Mouse (Mus musculus) bone marrow, adult 2 months (tissue): ENCODE data around the gene Opalin. TPM values are rescaled to one million over a fixed set of nuclear protein-coding genes. Genes with fewer than 3 reads are reported as not detected.

Experiments used
- H3K27ac ChIP-seq: fragments of 200-500 bp; 2 replicates; pipeline ENCODE4 v1.5.1; 2012; ENCODE audit warnings: low read depth, mild to moderate bottlenecking, control low read depth, inconsistent platforms, low read length; ENCODE audit not compliant: control insufficient read depth, poor library complexity, insufficient read depth
- H3K4me1 ChIP-seq: fragments of 200-500 bp; 2 replicates; pipeline ENCODE4 v1.6.1; 2011; ENCODE audit warnings: low read length; ENCODE audit not compliant: control insufficient read depth, insufficient read depth
- H3K4me3 ChIP-seq: fragments of 200-500 bp; replicated peaks from 2 replicates; pipeline ENCODE3; 2011; ENCODE audit warnings: mild to moderate bottlenecking, low read depth, low read length, control low read depth; ENCODE audit not compliant: control insufficient read depth
- CTCF ChIP-seq: fragments of 200-500 bp; IDR thresholded peaks from 2 replicates; pipeline ENCODE4 v1.5.1; 2011; ENCODE audit warnings: low read length, control low read depth; ENCODE audit not compliant: control insufficient read depth, insufficient read depth
- POLR2A ChIP-seq: fragments of 200-500 bp; IDR thresholded peaks from 2 replicates; pipeline ENCODE4 v1.6.1; 2011; ENCODE audit warnings: low read depth, mild to moderate bottlenecking, control low read depth, low read length, borderline replicate concordance; ENCODE audit not compliant: control insufficient read depth
- WGBS: fragments of 180-500 bp; shearing (Covaris S2); methylation state at CpG from one replicate; pipeline ENCODE4 v1.1.7; 2018; 5-methylcytosine and 5-hydroxymethylcytosine counted together
- polyA plus RNA-seq: library from polyadenylated mRNA; stranded (reverse); fragments of >200 nt; gene quantifications from 2 replicates; pipeline ENCODE4 v1.2.4, GENCODE M21; 2011; ENCODE audit warnings: low replicate concordance; ENCODE audit not compliant: missing spikeins, insufficient read depth, insufficient read length

Gene Opalin
- polyA plus RNA-seq, 1 experiment, result not detected

- Histone ChIP-seq H3K4me3 (no peak overlapping the region), H3K4me1 (no peaks in the 10 kb centered on the region), H3K27ac (no peak overlapping the region)
- WGBS, result 78% methylated on average over 4 of the region's 4 CpGs
- no peak for TF ChIP-seq CTCF
- no peak for TF ChIP-seq POLR2A
Measured at GRCm38 (mm10) chr19:41054702-41055101, 22.2 kb downstream of the Opalin start.

DNA sequence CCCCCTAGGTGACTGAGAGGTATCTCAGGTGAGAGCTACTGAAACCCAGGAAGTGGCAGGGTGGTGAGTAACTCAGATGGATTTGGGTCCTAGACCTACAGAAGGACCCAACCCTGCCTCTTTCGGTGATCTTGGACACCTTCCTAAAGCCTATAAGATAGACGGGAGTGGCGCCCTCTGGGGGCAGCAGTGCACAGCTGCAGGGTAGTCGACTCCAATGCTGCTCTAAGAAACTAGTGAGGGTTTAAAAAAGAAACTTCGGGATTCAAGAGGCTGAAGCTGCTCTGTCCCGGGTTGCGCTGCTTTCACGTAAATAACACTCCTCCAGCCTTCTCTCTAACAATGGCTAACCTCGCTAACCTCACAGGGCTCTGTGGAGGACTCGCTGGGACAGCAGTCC, 23.4 kb downstream of the Opalin start:
- TF ChIP-seq CTCF (peak; percentile 78), POLR2A (no peak)
- WGBS, result 34% methylated on average over 10 of the region's 10 CpGs
- Histone ChIP-seq H3K27ac (no peak overlapping the region), H3K4me3 (no peak overlapping the region), H3K4me1 (no peaks in the 10 kb centered on the region)

- H3K4me3 ChIP-seq, result no peak overlapping the region
- no peaks in the 10 kb centered on the region for H3K4me1 ChIP-seq
- WGBS, result 67% methylated on average over 5 of the region's 5 CpGs
- no peak for TF ChIP-seq POLR2A
- TF ChIP-seq CTCF, result no peak
- H3K27ac ChIP-seq, result no peak overlapping the region
Measured at GRCm38 (mm10) chr19:41052247-41052646, 24.7 kb downstream of the Opalin start.

- Histone ChIP-seq H3K4me3 (no peak overlapping the region), H3K27ac (no peak overlapping the region), H3K4me1 (no peaks in the 10 kb centered on the region)
- WGBS, result 50% methylated on average over 1 of the region's 1 CpGs
- no peak for TF ChIP-seq CTCF
- no peak for TF ChIP-seq POLR2A
Measured at GRCm38 (mm10) chr19:41051714-41052113, 25.2 kb downstream of the Opalin start.

DNA sequence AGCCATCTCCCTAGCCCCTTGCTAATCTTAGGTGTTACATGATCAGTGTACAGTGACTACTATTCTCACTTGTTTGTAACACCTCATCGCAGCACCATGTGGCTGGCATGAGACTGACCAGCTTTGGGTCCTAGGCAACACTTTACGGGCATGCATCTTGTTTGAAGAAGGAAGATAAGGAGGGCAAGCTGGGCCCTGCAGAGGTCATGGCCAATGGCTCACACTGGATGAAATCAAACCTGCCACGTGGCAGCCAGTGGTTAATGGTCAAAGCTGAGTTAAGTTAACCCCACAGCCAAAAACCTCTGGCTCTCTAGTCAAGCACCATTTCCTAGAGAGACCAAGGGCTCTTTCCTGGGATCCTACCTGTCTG, 28.7 kb downstream of the Opalin start:
- Histone ChIP-seq H3K4me1 (no peaks in the 10 kb centered on the region), H3K27ac (no peak overlapping the region), H3K4me3 (no peak overlapping the region)
- TF ChIP-seq CTCF (no peak), POLR2A (no peak)
- 85% methylated on average over 3 of the region's 3 CpGs for WGBS

DNA sequence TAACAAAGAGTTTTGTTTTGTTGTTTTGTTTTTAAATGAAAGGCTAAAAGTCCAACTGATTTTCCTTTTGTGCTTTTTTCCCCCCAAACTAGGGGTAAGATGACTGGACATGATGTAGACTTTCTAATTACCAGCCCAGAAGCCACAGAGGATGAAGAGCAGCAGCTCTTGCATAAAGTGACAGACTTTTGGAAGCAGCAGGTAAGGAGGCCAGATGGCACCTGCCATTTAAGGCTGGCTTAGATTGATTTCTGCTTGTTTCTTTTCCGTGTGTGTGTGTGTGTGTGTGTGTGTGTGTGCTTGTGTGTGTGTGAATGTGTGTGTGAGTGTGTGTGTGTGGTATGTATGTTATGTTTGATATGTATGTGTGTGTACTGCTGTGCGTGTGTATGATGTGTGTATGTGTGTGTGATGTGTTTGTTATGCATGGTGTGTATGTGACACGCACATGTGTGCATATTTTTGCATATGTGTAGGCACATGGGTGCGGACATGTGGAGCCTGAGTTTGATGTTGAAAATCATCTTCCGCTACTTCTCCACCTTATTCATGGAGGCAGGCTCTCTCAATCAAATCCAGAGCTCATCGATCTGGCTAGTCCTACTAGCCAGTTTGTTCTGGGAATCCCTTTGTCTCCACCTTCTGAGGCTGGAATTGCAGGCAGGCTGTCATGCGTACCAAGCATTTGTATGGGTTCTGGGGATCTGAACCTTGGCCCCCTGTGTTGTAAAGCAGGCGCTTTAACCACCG, 29.3 kb downstream of the Opalin start:
- no peaks in the 10 kb centered on the region for H3K4me1 ChIP-seq
- 80% methylated on average over 9 of the region's 9 CpGs for WGBS
- no peak overlapping the region for H3K4me3 ChIP-seq
- H3K27ac ChIP-seq, result no peak overlapping the region
- TF ChIP-seq POLR2A, result no peak
- no peak for TF ChIP-seq CTCF

- Histone ChIP-seq H3K4me1 (no peaks in the 10 kb centered on the region), H3K4me3 (no peak overlapping the region), H3K27ac (no peak overlapping the region)
- TF ChIP-seq CTCF, result no peak
- no peak for TF ChIP-seq POLR2A
- 71% methylated on average over 10 of the region's 10 CpGs for WGBS
Measured at GRCm38 (mm10) chr19:41045091-41045770, 31.7 kb downstream of the Opalin start.

- Histone ChIP-seq H3K27ac (no peak overlapping the region), H3K4me1 (peaks cover 2% of the 10 kb centered on the region), H3K4me3 (no peak overlapping the region)
- 6% methylated on average over 7 of the region's 7 CpGs for WGBS
- TF ChIP-seq CTCF (no peak), POLR2A (no peak)
Measured at GRCm38 (mm10) chr19:41039110-41039509, 37.8 kb downstream of the Opalin start.
